Mouse (Mus musculus) midbrain, embryonic 16.5 days (tissue): ENCODE measurements around the gene Tmem8. TPM values are rescaled to one million over a fixed set of nuclear protein-coding genes. Genes with fewer than 3 reads are reported as not detected.

Source experiments
- ATAC-seq: fragments of 200-750 bp; cut with Nextera tagmentation; 2 replicates; pipeline ENCODE4 v1.8.0; 2017; ENCODE audit warnings: moderate TSS enrichment
- H3K27ac ChIP-seq: fragments of 300-500 bp; sonication (generic); 2 replicates; pipeline ENCODE4 v1.5.1; 2014; ENCODE audit warnings: mild to moderate bottlenecking, low read length, mixed read lengths
- H3K27me3 ChIP-seq: fragments of 300-500 bp; sonication (generic); 2 replicates; pipeline ENCODE4 v1.6.1; 2014; ENCODE audit warnings: low read depth, low read length, mixed read lengths; ENCODE audit not compliant: control insufficient read depth, insufficient read depth
- H3K36me3 ChIP-seq: fragments of 300-500 bp; sonication (generic); 2 replicates; pipeline ENCODE4 v1.6.1; 2014; ENCODE audit warnings: mild to moderate bottlenecking, low read length, moderate library complexity, mixed read lengths; ENCODE audit not compliant: control insufficient read depth, insufficient read depth
- H3K4me1 ChIP-seq: fragments of 300-500 bp; sonication (generic); 2 replicates; pipeline ENCODE4 v1.6.1; 2014; ENCODE audit warnings: mild to moderate bottlenecking, low read length, mixed read lengths; ENCODE audit not compliant: control insufficient read depth, insufficient read depth
- H3K4me2 ChIP-seq: fragments of 300-500 bp; sonication (generic); 2 replicates; pipeline ENCODE4 v1.6.1; 2014; ENCODE audit warnings: mild to moderate bottlenecking, low read length, mixed read lengths
- H3K4me3 ChIP-seq: fragments of 300-500 bp; sonication (generic); 2 replicates; pipeline ENCODE4 v1.5.1; 2014; ENCODE audit warnings: low read depth, mild to moderate bottlenecking, low read length, moderate library complexity, mixed read lengths
- H3K9ac ChIP-seq: fragments of 300-500 bp; sonication (generic); 2 replicates; pipeline ENCODE4 v1.6.1; 2014; ENCODE audit warnings: low read depth, low read length, mixed read lengths
- H3K9me3 ChIP-seq: fragments of 300-500 bp; sonication (generic); replicated peaks from 2 replicates; pipeline ENCODE4 v1.6.1; 2014; ENCODE audit warnings: mild to moderate bottlenecking, low read length, mixed read lengths; ENCODE audit not compliant: control insufficient read depth, poor library complexity, severe bottlenecking
- WGBS: fragments of 180-500 bp; shearing (Covaris S2); extraction: QIAGEN DNeasy Blood & Tissue Kit; methylation state at CpG from one replicate; pipeline ENCODE4 v1.1.7; 2014; 5-methylcytosine and 5-hydroxymethylcytosine counted together
- polyA plus RNA-seq: library from polyadenylated mRNA; unstranded; fragments of >200 nt; fragmentation: Nextera tagmentation; extraction: Ambion mirVana; gene quantifications from 2 replicates; pipeline ENCODE4 v1.2.1, GENCODE M21; 2015

Gene Tmem8
- 3.8 and 3.9 TPM in 2 replicates for polyA plus RNA-seq

DNA sequence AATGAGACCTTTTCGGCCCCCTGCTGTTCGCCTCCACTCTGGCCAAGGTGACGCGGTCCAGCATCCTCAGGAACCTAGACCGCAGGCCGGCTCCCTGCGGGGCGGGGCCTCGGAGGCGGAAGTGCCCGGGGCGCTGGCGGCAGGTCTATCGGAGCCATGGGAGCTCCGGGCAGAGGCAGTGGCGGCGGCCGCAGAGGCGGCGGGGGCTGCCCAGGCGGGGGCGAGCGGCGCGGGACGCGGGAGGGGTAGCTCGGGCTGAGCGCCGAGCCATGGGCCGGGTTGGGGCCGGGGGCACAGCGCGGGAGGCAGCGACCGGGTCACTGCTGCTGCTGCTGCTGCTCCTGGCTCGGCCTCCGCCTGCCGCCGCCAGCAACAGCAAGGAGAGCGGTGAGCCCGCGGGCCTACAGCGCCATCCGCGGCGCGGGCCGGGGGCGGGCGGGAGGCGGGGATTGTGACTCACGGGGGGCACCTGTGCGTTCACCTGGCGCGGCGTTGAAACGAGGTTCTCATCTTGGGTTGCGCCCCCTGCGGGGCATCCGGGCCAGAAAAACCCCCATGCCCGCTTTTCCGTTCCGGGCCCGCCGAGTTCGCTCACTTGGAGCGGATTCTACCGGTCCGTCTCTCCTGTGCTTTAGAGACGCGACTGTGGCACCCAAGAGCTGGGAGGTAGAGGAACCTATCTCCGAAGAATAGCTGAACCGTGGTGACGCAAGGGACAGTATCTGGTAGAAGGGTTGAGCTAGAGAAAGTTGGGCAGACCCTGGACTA is at the start of gene Tmem8:
Gene Tmem8, plus strand, starts transcription at position 119 of the 768 bp plus-strand sequence.
- peak; percentile 80 for ATAC-seq
- peak within 1 kb of the TSS; percentile 93 for H3K4me2 ChIP-seq
- peaks cover 23% of the 10 kb centered on the region for H3K27me3 ChIP-seq
- no peaks in the 10 kb centered on the region for H3K36me3 ChIP-seq
- H3K27ac ChIP-seq, result peak within 1 kb of the TSS; percentile 58
- H3K4me3 ChIP-seq, result peak within 1 kb of the TSS; percentile 76
- no peaks in the 10 kb centered on the region for H3K9me3 ChIP-seq
- H3K9ac ChIP-seq, result peak within 1 kb of the TSS; percentile 85
- peaks cover 3% of the 10 kb centered on the region for H3K4me1 ChIP-seq
- under 1% methylated on average over 39 of the region's 75 CpGs for WGBS

DNA sequence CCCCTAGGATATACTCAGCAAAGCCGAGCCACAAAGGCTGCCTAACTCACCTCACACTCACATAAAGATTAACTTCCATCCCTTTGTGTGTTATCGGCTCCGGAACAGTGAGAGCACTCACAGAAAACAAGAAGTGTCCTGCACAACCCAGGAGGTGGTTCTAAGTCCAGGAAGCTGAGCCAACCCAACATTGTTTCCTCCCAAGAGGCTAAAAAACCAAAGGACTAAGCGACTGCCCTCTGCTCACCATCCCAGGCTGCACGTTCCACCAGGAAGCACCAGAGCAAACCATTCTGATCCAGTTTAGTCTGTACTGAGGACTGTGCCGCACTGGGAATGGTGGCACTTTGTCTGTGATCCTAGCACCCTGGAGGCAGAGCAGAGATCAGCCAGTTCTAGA is 48.2 kb upstream of the Tmem8 start:
- 72% methylated on average over 6 of the region's 6 CpGs for WGBS
- Histone ChIP-seq H3K9me3 (no peaks in the 10 kb centered on the region), H3K4me3 (no peak overlapping the region), H3K36me3 (peaks cover 3% of the 10 kb centered on the region), H3K27me3 (no peaks in the 10 kb centered on the region), H3K4me2 (peak overlapping the region; percentile 33), H3K4me1 (peaks cover 57% of the 10 kb centered on the region), H3K9ac (no peak overlapping the region), H3K27ac (no peak overlapping the region)
- no peak for ATAC-seq

- 0 out of 2 replicates have a peak overlapping the region, but pooled peaks have one; percentile 97 for H3K9ac ChIP-seq
- peak overlapping the region; percentile 100 for H3K4me2 ChIP-seq
- peaks cover 57% of the 10 kb centered on the region for H3K4me1 ChIP-seq
- H3K27ac ChIP-seq, result no peak overlapping the region
- no peaks in the 10 kb centered on the region for H3K27me3 ChIP-seq
- H3K9me3 ChIP-seq, result no peaks in the 10 kb centered on the region
- 92% methylated on average over 7 of the region's 7 CpGs for WGBS
- H3K4me3 ChIP-seq, result peak overlapping the region; percentile 92
- H3K36me3 ChIP-seq, result peaks cover 3% of the 10 kb centered on the region
- ATAC-seq, result no peak
Measured at GRCm38 (mm10) chr17:26066488-26067020, 46.5 kb upstream of the Tmem8 start.

GRCm38 (mm10) chr17:26068024-26068830 is 44.9 kb upstream of the Tmem8 start:
- no peaks in the 10 kb centered on the region for H3K9me3 ChIP-seq
- H3K4me1 ChIP-seq, result peaks cover 45% of the 10 kb centered on the region
- WGBS, result under 1% methylated on average over 44 of the region's 44 CpGs

GRCm38 (mm10) chr17:26068831-26069739 is 44.0 kb upstream of the Tmem8 start, which contains the start of gene Rab11fip3:
Gene Rab11fip3 (minus strand): TSS chr17:26069555.
- Histone ChIP-seq H3K9ac (peak within 1 kb of the TSS; percentile 97), H3K4me2 (peak within 1 kb of the TSS; percentile 100), H3K4me3 (peak within 1 kb of the TSS; percentile 92), H3K9me3 (no peaks in the 10 kb centered on the region), H3K27me3 (0 out of 2 replicates have a peak, but pooled peaks cover 2% of the 10 kb centered on the region), H3K4me1 (peaks cover 37% of the 10 kb centered on the region), H3K36me3 (peaks cover 3% of the 10 kb centered on the region), H3K27ac (peak within 1 kb of the TSS; percentile 95)
- WGBS, result under 1% methylated on average over 77 of the region's 94 CpGs
- peak; percentile 94 for ATAC-seq

More at GRCm38 (mm10) chr17:26068024-26068830, 44.9 kb upstream of the Tmem8 start:
- H3K27ac ChIP-seq, result peak overlapping the region; percentile 95
- H3K4me2 ChIP-seq, result peak overlapping the region; percentile 100
- peak overlapping the region; percentile 97 for H3K9ac ChIP-seq
- peaks cover 3% of the 10 kb centered on the region for H3K36me3 ChIP-seq
- ATAC-seq, result no peak
- H3K27me3 ChIP-seq, result 0 out of 2 replicates have a peak, but pooled peaks cover 2% of the 10 kb centered on the region
- peak overlapping the region; percentile 92 for H3K4me3 ChIP-seq

DNA sequence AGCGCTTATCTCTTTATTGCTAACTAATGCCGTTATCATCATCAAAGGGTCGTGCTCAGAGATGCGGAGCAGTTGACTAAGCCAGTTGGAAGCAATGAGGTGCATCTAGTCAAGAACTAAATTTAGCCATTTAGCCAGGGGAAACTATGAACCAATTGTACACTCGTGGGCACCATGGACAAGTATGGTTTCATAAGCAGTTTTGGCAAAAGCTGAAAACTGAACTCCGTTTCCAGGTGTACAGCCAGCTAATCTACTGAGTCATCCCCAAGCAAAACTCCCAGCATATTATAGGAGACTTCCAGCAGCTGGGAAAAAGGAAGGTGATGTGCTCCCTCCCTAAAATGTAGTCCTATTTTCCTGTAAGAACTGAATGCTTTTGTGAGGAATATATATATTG is 43.0 kb upstream of the Tmem8 start:
- 44% methylated on average over 6 of the region's 6 CpGs for whole genome bisulfite sequencing
- peak overlapping the region; percentile 100 for H3K4me2 ChIP-seq

GRCm38 (mm10) chr17:26075246-26075645 is 37.9 kb upstream of the Tmem8 start:
- H3K27ac ChIP-seq, result no peak overlapping the region
- H3K4me2 ChIP-seq, result no peak overlapping the region
- H3K9me3 ChIP-seq, result no peaks in the 10 kb centered on the region
- 0 out of 2 replicates have a peak, but pooled peaks cover 2% of the 10 kb centered on the region for H3K27me3 ChIP-seq
- H3K4me1 ChIP-seq, result peaks cover 3% of the 10 kb centered on the region
- 65% methylated on average over 3 of the region's 3 CpGs for WGBS
- H3K4me3 ChIP-seq, result no peak overlapping the region
- no peak for ATAC-seq
- no peak overlapping the region for H3K9ac ChIP-seq
- H3K36me3 ChIP-seq, result no peaks in the 10 kb centered on the region

More for the DNA sequence above, 43.0 kb upstream of the Tmem8 start:
- ATAC-seq, result no peak
- no peak overlapping the region for H3K27ac ChIP-seq
- peak overlapping the region; percentile 92 for H3K4me3 ChIP-seq
- H3K9me3 ChIP-seq, result no peaks in the 10 kb centered on the region
- peak overlapping the region; percentile 97; the same call in 1 of the 2 replicates for H3K9ac ChIP-seq
- 0 out of 2 replicates have a peak, but pooled peaks cover 2% of the 10 kb centered on the region for H3K27me3 ChIP-seq
- peaks cover 27% of the 10 kb centered on the region for H3K4me1 ChIP-seq
- H3K36me3 ChIP-seq, result no peaks in the 10 kb centered on the region

- Histone ChIP-seq H3K36me3 (peaks cover 5% of the 10 kb centered on the region), H3K9me3 (no peaks in the 10 kb centered on the region), H3K27me3 (no peaks in the 10 kb centered on the region), H3K4me1 (peaks cover 3% of the 10 kb centered on the region; the same call in 1 of the 2 replicates), H3K4me2 (no peak overlapping the region), H3K27ac (no peak overlapping the region), H3K4me3 (no peak overlapping the region), H3K9ac (no peak overlapping the region)
- 84% methylated on average over 2 of the region's 2 CpGs for WGBS
- no peak for ATAC-seq
Measured at GRCm38 (mm10) chr17:26078851-26079250, 34.2 kb upstream of the Tmem8 start.
